Mouse (Mus musculus) hindbrain, embryonic 10.5 days (tissue): ENCODE results near the gene Ostf1. TPM values are rescaled to one million over a fixed set of nuclear protein-coding genes. Genes with fewer than 3 reads are reported as not detected.
A peak's percentile ranks its signal among the peaks of the same experiment; 100 is the strongest.

Source experiments
- DNase-seq: peaks from one replicate; pipeline ENCODE4 v3.0.0-alpha.2; 2017; ENCODE audit warnings: low spot score
- H3K27ac ChIP-seq: fragments of 300-500 bp; sonication (generic); 2 replicates; pipeline ENCODE4 v1.5.1; 2016; ENCODE audit warnings: mild to moderate bottlenecking, moderate library complexity
- H3K27me3 ChIP-seq: fragments of 300-500 bp; sonication (generic); 2 replicates; pipeline ENCODE4 v1.6.1; 2016; ENCODE audit warnings: mild to moderate bottlenecking; ENCODE audit not compliant: poor library complexity, insufficient read depth, severe bottlenecking
- H3K36me3 ChIP-seq: fragments of 300-500 bp; sonication (generic); 2 replicates; pipeline ENCODE4 v1.6.1; 2016; ENCODE audit warnings: mild to moderate bottlenecking, moderate library complexity
- H3K4me1 ChIP-seq: fragments of 300-500 bp; sonication (generic); replicated peaks from 2 replicates; pipeline ENCODE4 v1.6.1; 2016; ENCODE audit warnings: mild to moderate bottlenecking
- H3K4me3 ChIP-seq: fragments of 300-500 bp; sonication (generic); 2 replicates; pipeline ENCODE4 v1.5.1; 2016; ENCODE audit warnings: mild to moderate bottlenecking, moderate library complexity
- H3K9me3 ChIP-seq: fragments of 300-500 bp; sonication (generic); 2 replicates; pipeline ENCODE4 v1.6.1; 2016; ENCODE audit warnings: mild to moderate bottlenecking, moderate library complexity
- WGBS: fragments of 180-500 bp; shearing (Covaris S2); methylation state at CpG from one replicate; pipeline ENCODE4 v1.1.7; 2016; 5-methylcytosine and 5-hydroxymethylcytosine counted together
- polyA plus RNA-seq: library from polyadenylated mRNA; unstranded; fragments of >200 nt; fragmentation: Nextera tagmentation; extraction: Ambion mirVana; gene quantifications from 2 replicates; pipeline ENCODE4 v1.2.1, GENCODE M21; 2016

Ostf1 gene
- 49.7 and 52.1 TPM in 2 replicates for polyA plus RNA-seq

DNA sequence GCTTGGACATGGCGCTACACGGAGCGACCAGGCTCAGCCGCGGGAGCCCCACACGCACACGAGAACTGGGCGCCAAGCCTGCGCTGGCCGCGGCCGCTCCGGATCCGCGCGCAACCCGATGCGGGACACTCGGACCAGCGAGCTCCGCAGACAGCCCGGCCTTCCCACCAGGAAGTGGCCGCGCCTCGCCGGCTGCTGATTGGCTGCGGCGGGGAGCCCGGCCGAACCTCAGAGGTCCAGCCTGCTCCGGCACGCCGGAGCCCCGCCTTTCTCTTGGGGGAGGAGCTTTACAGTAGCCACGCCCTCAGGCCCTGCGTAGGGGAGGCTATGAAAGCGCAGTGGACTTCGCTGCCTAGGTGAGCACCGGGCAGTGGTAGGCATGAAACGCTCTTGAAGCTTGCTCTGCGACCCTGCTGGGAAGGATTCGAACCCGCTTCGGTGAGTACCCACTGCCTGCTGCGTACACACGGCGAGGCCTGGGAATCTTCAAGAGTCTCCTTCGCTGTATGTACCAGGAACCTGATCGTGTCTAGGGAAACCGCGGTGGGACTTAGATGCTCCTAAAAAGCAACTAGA lies at the start of gene Ostf1, which contains the start of gene Nmrk1:
TSS of gene Ostf1 (minus strand) at position 180 of the 576 bp plus-strand sequence.
TSS of gene Nmrk1 (plus strand) at position 307 of the 576 bp plus-strand sequence.
- Histone ChIP-seq H3K36me3 (no peaks in the 10 kb centered on the region), H3K27me3 (peaks cover 15% of the 10 kb centered on the region), H3K9me3 (no peaks in the 10 kb centered on the region), H3K4me1 (peaks cover 11% of the 10 kb centered on the region; the same call in 1 of the 2 replicates), H3K4me3 (peak within 1 kb of the TSS; percentile 80), H3K27ac (peak within 1 kb of the TSS; percentile 86)
- peak; percentile 96 for DNase-seq
- 1% methylated on average over 51 of the region's 51 CpGs for WGBS

DNA sequence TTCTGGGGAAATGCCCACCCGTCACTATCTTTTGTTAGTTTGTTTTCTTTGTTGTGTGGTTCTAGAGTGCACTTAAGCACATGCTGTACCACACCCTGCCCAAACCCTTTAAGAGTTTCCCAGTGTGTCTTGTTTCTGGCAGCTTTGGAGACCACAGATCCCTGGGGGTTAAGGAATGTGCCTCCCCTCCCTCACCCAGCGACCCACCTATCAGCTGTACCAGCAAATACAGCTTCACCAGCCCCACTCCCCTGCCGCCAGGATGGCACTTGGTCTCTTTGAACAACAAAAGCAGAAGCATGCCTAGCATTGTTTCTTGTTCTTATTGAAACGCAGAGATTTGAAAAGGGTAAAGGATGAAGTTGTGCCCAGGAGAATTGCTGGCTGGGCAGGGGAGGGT lies 41.5 kb upstream of the Ostf1 start:
- 13% methylated on average over 4 of the region's 4 CpGs for WGBS
- peaks cover 26% of the 10 kb centered on the region for H3K4me1 ChIP-seq
- no peaks in the 10 kb centered on the region for H3K27me3 ChIP-seq
- no peaks in the 10 kb centered on the region for H3K36me3 ChIP-seq
- H3K27ac ChIP-seq = peak overlapping the region; percentile 53; the same call in 1 of the 2 replicates
- no peak for DNase-seq
- peak overlapping the region; percentile 82 for H3K4me3 ChIP-seq
- H3K9me3 ChIP-seq = no peaks in the 10 kb centered on the region

DNA sequence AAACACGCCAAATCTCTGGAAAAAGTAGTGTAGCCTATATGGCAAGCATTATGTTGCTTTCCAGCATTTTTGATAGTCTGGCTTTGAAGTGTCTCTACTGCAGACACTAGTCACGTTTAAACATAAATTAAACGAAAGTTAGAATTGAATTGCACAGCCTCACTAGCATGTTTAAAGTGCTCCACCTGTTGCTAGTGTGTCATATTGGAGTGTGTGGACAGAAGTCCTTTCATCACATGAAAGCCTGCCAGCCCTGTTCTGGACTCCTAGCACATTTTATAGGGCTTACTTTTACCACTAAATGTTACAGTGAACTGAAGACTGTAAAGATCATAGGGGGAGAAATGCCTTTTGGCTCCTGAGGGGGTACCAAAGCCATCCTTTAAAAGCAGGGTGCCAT lies 40.9 kb upstream of the Ostf1 start:
- no peak for DNase-seq
- Histone ChIP-seq H3K36me3 (no peaks in the 10 kb centered on the region), H3K4me3 (peak overlapping the region; percentile 82), H3K4me1 (peaks cover 26% of the 10 kb centered on the region), H3K27me3 (no peaks in the 10 kb centered on the region), H3K27ac (no peak overlapping the region), H3K9me3 (no peaks in the 10 kb centered on the region)
- WGBS = 71% methylated on average over 3 of the region's 3 CpGs

DNA sequence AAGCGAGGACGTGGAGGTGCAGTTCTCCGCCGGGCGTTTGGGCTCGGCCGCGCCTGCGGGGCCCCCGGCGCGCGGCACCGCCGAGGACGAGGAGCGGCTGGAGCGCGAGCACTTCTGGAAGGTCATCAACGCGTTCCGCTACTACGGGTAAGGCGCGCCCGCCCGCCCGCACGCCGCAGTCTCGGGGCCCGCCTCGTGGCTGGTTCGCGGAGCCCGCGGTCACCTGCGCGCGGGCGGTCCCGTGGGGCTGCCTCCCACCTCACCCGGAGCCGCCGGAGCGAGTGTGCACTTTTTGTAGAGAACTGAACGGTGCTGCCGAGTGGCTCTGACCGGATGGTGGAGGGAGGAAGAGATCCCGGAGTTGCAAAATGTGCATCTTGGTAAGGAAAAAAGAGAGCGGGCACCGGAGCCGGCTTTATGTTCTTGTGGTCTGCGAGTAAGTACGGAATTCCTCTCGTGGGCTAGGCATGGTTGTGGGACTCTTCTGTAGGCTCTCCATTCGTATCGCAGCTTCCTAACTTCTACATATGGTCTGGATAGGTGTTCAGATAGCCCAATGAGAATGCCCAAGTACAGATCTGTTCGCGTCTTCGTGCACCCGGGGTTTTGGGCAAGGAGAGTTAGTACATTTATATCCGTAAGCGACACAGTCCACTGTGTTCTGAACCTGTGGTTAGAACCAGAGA lies 39.6 kb upstream of the Ostf1 start:
- under 1% methylated on average over 64 of the region's 64 CpGs for WGBS
- Histone ChIP-seq H3K4me3 (peak overlapping the region; percentile 82), H3K4me1 (peaks cover 26% of the 10 kb centered on the region), H3K27ac (peak overlapping the region; percentile 93), H3K27me3 (no peaks in the 10 kb centered on the region), H3K9me3 (no peaks in the 10 kb centered on the region), H3K36me3 (no peaks in the 10 kb centered on the region)
- peak; percentile 49 for DNase-seq

DNA sequence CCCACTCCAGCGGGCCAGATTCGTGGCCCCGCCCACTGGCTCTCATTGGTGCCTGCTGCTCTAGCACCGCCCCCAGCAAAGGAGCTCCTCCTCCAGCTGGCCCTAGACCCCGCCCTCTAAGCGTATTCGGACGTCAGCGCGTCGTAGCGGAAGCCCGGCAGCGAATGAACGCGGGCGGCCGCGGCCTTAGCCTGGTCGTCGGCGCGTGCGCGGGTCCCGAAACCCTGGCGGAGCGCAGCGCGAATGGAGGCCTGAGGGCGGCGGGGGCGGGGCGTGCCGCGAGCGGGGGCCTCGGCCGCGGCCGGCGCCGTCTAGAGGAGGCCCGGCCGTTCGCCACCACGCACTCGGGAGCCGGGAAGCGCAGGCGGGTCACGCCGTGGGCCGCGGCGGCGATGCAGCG lies 39.0 kb upstream of the Ostf1 start, which contains the start of gene Carnmt1:
TSS of gene Carnmt1 (plus strand) at position 157 of the 400 bp plus-strand sequence.
- WGBS = under 1% methylated on average over 54 of the region's 58 CpGs
- H3K4me1 ChIP-seq = peaks cover 26% of the 10 kb centered on the region
- DNase-seq = peak; percentile 99

DNA sequence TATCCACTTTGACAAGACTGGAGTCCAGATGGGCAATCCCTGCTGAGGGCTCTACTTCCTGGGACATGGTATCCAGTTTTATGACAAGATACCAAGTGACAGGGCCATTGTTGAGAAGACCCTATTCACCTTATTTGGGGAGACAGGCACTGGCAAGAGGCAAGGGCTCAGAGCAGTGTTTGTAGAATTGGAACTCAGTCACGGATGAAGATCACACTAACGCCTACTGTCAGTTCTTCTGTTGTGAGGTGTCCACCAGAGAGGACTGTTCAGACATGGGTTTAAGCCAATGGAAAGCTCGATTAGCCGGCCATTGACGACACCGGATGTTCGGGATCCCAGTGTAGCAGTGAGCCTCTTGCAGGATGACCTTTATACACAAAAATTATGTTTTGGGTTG lies 37.9 kb upstream of the Ostf1 start:
- no peak overlapping the region for H3K4me3 ChIP-seq
- no peaks in the 10 kb centered on the region for H3K36me3 ChIP-seq
- H3K27ac ChIP-seq = no peak overlapping the region
- no peak for DNase-seq
- H3K27me3 ChIP-seq = no peaks in the 10 kb centered on the region
- 92% methylated on average over 7 of the region's 7 CpGs for WGBS
- H3K9me3 ChIP-seq = no peaks in the 10 kb centered on the region
- peaks cover 26% of the 10 kb centered on the region for H3K4me1 ChIP-seq

More for the DNA sequence above, 39.0 kb upstream of the Ostf1 start, which contains the start of gene Carnmt1:
- no peaks in the 10 kb centered on the region for H3K27me3 ChIP-seq
- no peaks in the 10 kb centered on the region for H3K36me3 ChIP-seq
- H3K27ac ChIP-seq = peak within 1 kb of the TSS; percentile 93
- H3K4me3 ChIP-seq = peak within 1 kb of the TSS; percentile 82
- H3K9me3 ChIP-seq = no peaks in the 10 kb centered on the region

DNA sequence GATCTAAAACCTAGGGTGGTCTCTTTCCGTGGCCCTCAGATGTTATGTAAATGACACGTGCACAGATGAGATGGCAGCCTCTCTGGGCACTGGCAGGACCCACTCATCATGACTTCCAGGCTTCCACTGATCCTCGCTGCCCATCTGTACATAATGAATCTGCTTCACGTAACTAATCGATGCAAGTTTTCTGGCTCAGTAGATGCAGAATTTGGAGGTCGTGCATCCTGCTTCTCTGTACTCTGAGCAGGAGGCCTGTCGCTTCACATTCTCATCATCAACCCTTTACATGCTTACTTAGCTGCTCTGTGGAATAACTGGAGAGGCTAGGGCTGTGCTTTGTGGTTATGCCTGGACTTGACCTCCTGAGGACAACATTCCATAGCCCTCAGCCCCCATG lies 35.3 kb upstream of the Ostf1 start:
- peaks cover 9% of the 10 kb centered on the region for H3K4me1 ChIP-seq
- no peak for DNase-seq
- no peaks in the 10 kb centered on the region for H3K27me3 ChIP-seq
- 84% methylated on average over 7 of the region's 7 CpGs for WGBS
- H3K27ac ChIP-seq = no peak overlapping the region
- no peaks in the 10 kb centered on the region for H3K9me3 ChIP-seq
- no peaks in the 10 kb centered on the region for H3K36me3 ChIP-seq
- H3K4me3 ChIP-seq = no peak overlapping the region

DNA sequence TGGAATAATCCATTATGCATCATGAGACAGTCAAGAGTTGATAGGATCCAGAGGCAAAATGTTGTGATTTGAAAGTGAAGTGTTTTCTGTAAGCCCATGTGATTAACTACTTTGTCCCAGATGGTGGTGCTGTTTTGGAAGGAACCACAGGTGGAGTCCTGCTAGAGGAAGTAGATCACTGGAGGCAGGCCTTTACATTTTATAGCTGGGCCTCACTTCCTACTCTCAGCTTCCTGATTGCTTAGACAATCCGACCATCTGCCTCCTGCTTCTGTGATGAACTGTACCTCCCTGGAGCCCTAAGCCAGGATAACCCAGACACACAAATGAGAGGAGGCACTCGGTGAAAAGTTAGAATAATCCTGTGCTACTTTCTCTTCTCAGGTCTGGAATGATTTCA lies 32.3 kb upstream of the Ostf1 start:
- H3K27me3 ChIP-seq = no peaks in the 10 kb centered on the region
- no peaks in the 10 kb centered on the region for H3K9me3 ChIP-seq
- H3K36me3 ChIP-seq = no peaks in the 10 kb centered on the region
- H3K4me3 ChIP-seq = no peak overlapping the region
- DNase-seq = no peak
- H3K4me1 ChIP-seq = no peaks in the 10 kb centered on the region
- no peak overlapping the region for H3K27ac ChIP-seq
- 76% methylated on average over 2 of the region's 2 CpGs for WGBS

DNA sequence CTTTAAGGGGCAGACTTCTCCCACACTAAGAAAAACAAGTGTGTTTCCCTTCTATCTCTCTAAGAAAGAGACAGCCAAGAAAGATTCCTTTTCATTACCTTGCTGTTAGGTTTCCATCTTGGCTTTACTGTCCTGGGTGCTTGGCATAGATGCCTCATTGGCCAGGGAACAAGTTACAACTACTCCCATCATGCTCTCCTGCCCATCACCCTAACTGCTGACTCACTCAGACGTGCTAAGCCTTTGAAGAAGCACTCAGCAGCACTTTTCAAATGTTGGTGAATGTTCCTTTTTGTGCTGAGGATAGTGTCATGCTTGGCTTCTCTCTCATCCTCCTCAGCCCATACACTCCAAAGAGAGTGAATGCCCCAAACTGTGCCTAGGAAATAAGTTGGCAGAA lies 30.1 kb upstream of the Ostf1 start:
- DNase-seq = no peak
- H3K27ac ChIP-seq = no peak overlapping the region
- no peak overlapping the region for H3K4me3 ChIP-seq
- no peaks in the 10 kb centered on the region for H3K4me1 ChIP-seq
- H3K36me3 ChIP-seq = no peaks in the 10 kb centered on the region
- no peaks in the 10 kb centered on the region for H3K9me3 ChIP-seq
- WGBS = 50% methylated on average over 1 of the region's 1 CpGs
- H3K27me3 ChIP-seq = no peaks in the 10 kb centered on the region

DNA sequence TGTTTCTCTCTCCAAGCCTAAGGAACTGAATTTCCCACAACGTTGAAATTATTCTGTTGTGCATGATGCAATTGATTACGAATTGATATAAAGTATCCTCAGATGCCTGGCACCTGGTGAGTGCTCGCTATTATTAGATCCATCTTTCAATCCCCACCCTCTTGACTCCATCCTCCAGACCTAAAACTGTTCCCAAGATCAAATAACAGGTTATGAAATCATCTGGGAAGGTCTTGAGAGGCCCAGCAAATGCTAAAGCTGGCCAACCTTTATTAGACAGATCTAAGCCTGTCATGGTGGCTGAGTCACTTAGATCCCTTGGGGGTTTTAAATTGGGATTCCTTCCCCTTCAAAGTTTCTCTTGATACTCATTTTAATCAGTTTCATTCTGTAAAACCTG lies 28.8 kb upstream of the Ostf1 start:
- Histone ChIP-seq H3K9me3 (no peaks in the 10 kb centered on the region), H3K27ac (no peak overlapping the region), H3K4me3 (no peak overlapping the region), H3K27me3 (no peaks in the 10 kb centered on the region), H3K4me1 (no peaks in the 10 kb centered on the region), H3K36me3 (no peaks in the 10 kb centered on the region)
- WGBS = 84% methylated on average over 3 of the region's 3 CpGs
- no peak for DNase-seq

DNA sequence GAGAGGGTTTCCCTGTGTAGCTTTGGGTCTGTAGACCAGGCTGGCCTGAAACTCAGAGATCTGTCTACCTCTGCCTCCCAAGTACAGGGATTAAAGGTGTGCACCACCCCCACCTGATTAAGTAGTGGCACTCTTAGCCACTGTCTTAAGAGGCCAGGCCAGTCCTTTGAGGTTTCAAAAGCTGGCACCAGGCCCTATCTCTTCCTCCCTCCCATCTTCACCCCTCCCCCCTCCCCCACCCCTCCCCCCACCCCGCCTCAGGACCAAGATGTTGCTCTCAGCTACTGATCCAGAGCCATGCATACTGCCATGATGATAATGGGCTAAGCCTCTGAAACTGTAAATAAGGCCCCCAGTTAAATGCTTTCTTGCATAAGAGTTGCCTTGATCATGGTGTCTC lies 27.7 kb upstream of the Ostf1 start:
- Histone ChIP-seq H3K4me1 (no peaks in the 10 kb centered on the region), H3K9me3 (no peaks in the 10 kb centered on the region), H3K36me3 (no peaks in the 10 kb centered on the region), H3K27me3 (no peaks in the 10 kb centered on the region), H3K4me3 (no peak overlapping the region), H3K27ac (no peak overlapping the region)
- no peak for DNase-seq
- 80% methylated on average over 1 of the region's 1 CpGs for WGBS

DNA sequence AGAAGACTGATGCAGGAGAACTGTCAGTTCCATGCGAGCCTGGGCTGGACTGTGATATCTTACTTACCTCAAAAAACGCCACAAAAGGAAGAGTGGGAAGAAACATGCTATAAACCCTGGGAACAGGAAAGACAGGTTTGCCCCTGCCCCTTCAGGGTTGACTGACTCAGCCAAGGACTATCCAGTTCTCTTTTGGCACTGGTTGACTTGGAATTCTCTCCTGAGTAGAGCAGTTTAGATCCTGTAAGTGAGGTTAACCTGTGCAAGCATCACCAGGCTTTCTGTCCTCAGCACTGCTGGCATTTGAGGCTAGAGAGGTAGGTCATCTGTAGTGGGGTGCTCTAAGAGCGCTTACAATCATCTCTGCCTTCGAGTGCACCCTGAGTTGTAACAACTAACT lies 26.9 kb upstream of the Ostf1 start:
- Histone ChIP-seq H3K4me3 (no peak overlapping the region), H3K27me3 (no peaks in the 10 kb centered on the region), H3K27ac (no peak overlapping the region), H3K36me3 (no peaks in the 10 kb centered on the region), H3K4me1 (no peaks in the 10 kb centered on the region), H3K9me3 (no peaks in the 10 kb centered on the region)
- WGBS = 76% methylated on average over 4 of the region's 4 CpGs
- DNase-seq = no peak

DNA sequence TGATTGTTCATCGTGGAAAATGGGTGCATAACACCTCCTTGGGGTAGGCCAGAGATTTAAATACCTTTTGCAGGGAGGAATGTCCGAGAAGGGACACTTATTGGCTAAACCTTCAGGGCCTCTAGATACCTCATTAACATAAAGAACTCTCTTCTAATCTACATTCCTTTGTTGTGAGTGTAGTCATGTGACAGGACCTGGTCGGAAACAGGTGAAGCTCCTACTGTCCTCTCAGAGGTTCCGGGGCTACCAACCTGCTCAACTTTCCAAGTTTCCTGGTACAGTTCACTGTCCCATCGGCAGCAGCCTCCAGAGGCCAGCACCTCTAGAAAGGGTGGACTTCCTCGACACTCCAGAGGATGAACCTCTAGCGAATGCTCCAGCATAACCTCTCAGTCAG lies 24.4 kb upstream of the Ostf1 start:
- Histone ChIP-seq H3K36me3 (no peaks in the 10 kb centered on the region), H3K4me3 (no peak overlapping the region), H3K27me3 (no peaks in the 10 kb centered on the region), H3K9me3 (no peaks in the 10 kb centered on the region), H3K4me1 (peaks cover 4% of the 10 kb centered on the region), H3K27ac (no peak overlapping the region)
- no peak for DNase-seq
- WGBS = 87% methylated on average over 7 of the region's 7 CpGs
